Comparison of ENCODE assay signal across 8 mouse cellular contexts in the genomic region with DNA sequence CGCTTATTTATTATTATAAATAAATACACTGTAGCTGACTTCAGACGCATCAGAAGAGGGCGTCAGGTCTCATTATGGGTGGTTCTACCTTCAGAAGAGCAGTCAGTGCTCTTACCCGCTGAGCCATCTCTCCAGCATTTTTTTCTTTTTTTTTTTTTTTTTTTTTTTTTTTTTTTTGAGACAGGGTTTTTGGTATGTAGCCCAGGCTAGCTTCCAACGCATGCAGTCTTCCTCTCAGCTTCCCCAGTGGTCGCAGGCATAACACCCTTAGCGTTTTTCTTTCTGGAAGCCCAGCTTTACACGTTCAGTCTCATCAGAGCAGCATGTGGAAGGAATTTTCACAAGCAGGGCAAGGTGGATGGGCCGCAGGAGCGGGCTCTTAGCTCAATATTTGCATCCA. TPM values are rescaled to one million over a fixed set of nuclear protein-coding genes. Genes with fewer than 3 reads are reported as not detected.
DNase-seq lines count a peak whose midpoint lies in the region; ATAC-seq and TF ChIP-seq lines count a peak whose summit lies in the region.

No protein-coding gene starts in this region.

- peaks cover 9% of the 10 kb centered on the region; the same call in 1 of the 2 replicates for H3K4me1 ChIP-seq in kidney, adult 2 months (ENCODE audit: control insufficient read depth, insufficient read depth, low read length)
- peaks cover 21% of the 10 kb centered on the region for H3K4me1 ChIP-seq in hindbrain, postnatal 0 days (ENCODE audit: insufficient read depth, low read length)
- H3K4me1 ChIP-seq in midbrain, embryonic 15.5 days, result peaks cover 34% of the 10 kb centered on the region

- 36% methylated on average over 10 of the region's 10 CpGs for WGBS in kidney, adult 2 months
- WGBS in hindbrain, postnatal 0 days, result 30% methylated on average over 10 of the region's 10 CpGs
- WGBS in midbrain, embryonic 15.5 days, result 33% methylated on average over 10 of the region's 10 CpGs

- peaks cover 3% of the 10 kb centered on the region; the same call in 1 of the 2 replicates for H3K27me3 ChIP-seq in kidney, adult 2 months (replicated peaks; ENCODE audit: control insufficient read depth, insufficient read depth, low read length)
- H3K27me3 ChIP-seq in hindbrain, postnatal 0 days (ENCODE audit: insufficient read depth, low read length), result no peaks in the 10 kb centered on the region
- no peaks in the 10 kb centered on the region for H3K27me3 ChIP-seq in midbrain, embryonic 15.5 days (replicated peaks)

- TF ChIP-seq CTCF in kidney, adult 2 months (conservative IDR thresholded peaks at IDR 0.05; ENCODE audit: insufficient read depth, insufficient read length, low read depth, low read length), result no peak
- no peak for TF ChIP-seq CTCF in hindbrain, postnatal 0 days (IDR thresholded peaks at IDR 0.05; ENCODE audit: low read depth)

- peak overlapping the region; percentile 89 for H3K4me2 ChIP-seq in hindbrain, postnatal 0 days (ENCODE audit: low read depth, low read length)
- H3K4me2 ChIP-seq in midbrain, embryonic 15.5 days, result peak overlapping the region; percentile 80

- no peak for TF ChIP-seq POLR2A in kidney, adult 2 months (IDR thresholded peaks at IDR 0.05; ENCODE audit: low read depth, low read length)

- no peak overlapping the region for H3K27ac ChIP-seq in kidney, adult 2 months (ENCODE audit: insufficient read depth, low read depth, low read length)
- no peak overlapping the region for H3K27ac ChIP-seq in hindbrain, postnatal 0 days
- H3K27ac ChIP-seq in midbrain, embryonic 15.5 days, result peak overlapping the region; percentile 74

- no peak overlapping the region for H3K9ac ChIP-seq in hindbrain, postnatal 0 days (replicated peaks; ENCODE audit: low read length)
- peak overlapping the region; percentile 83; the same call in 1 of the 2 replicates for H3K9ac ChIP-seq in midbrain, embryonic 15.5 days

- 0 out of 2 replicates have a peak overlapping the region, but pooled peaks have one; percentile 4 for H3K4me3 ChIP-seq in kidney, adult 2 months (ENCODE audit: insufficient read depth, low read depth, low read length)
- H3K4me3 ChIP-seq in hindbrain, postnatal 0 days (ENCODE audit: low read length), result peak overlapping the region; percentile 57
- peak overlapping the region; percentile 64 for H3K4me3 ChIP-seq in midbrain, embryonic 15.5 days

- no peak for DNase-seq in kidney, adult 2 months
- no peak for DNase-seq in kidney, adult 9 months
- no peak for DNase-seq in hindbrain, postnatal 0 days (ENCODE audit: low spot score)
- DNase-seq in left cerebral cortex, adult 11 months (ENCODE audit: low spot score), result no peak
- no peak for DNase-seq in adrenal gland, adult 8-10 months
- no peak for DNase-seq in left cerebral cortex, adult 18-20 months (ENCODE audit: low spot score in 2 of 2)

- 0 out of 2 replicates have a peak, but pooled peaks have one; percentile 5 for ATAC-seq in common myeloid progenitor, adult 5-6 weeks (replicated peaks; ENCODE audit: low read depth, poor library complexity, severe bottlenecking)
- ATAC-seq in hindbrain, postnatal 0 days, result peak; percentile 1; the same call in 1 of the 2 replicates
- ATAC-seq in midbrain, embryonic 15.5 days (replicated peaks), result no peak

- no peaks in the 10 kb centered on the region for H3K36me3 ChIP-seq in kidney, adult 2 months (ENCODE audit: control insufficient read depth, insufficient read depth, low read length)
- peaks cover 11% of the 10 kb centered on the region; the same call in 1 of the 2 replicates for H3K36me3 ChIP-seq in hindbrain, postnatal 0 days (ENCODE audit: insufficient read depth, low read length)
- peaks cover 4% of the 10 kb centered on the region; the same call in 1 of the 2 replicates for H3K36me3 ChIP-seq in midbrain, embryonic 15.5 days (replicated peaks)

- no peaks in the 10 kb centered on the region for H3K9me3 ChIP-seq in hindbrain, postnatal 0 days (ENCODE audit: low read length)
- no peaks in the 10 kb centered on the region for H3K9me3 ChIP-seq in midbrain, embryonic 15.5 days

RNA-seq across cellular contexts. Expression of gene Gas8, which starts 0.5 kb away (rescaled TPM):
- polyA plus RNA-seq in kidney, adult 2 months (2012; rRNA removed), result 8.4 and 9.3 TPM in 2 replicates
- total RNA-seq in common myeloid progenitor, adult 5-6 weeks (2017), result 10.3 and 16.7 TPM in 2 replicates
- total RNA-seq in hindbrain, postnatal 0 days (2014; rRNA removed), result 16.3 TPM in 2 replicates
- 36.4 and 36.8 TPM in 2 replicates for polyA plus RNA-seq in hindbrain, postnatal 0 days (2015; fragmentation: Nextera tagmentation; extraction: Ambion mirVana)
- polyA plus RNA-seq in midbrain, embryonic 15.5 days (2015; fragmentation: Nextera tagmentation; extraction: Ambion mirVana), result 44.4 and 45.6 TPM in 2 replicates
- 10 to 100 TPM; 10.7 to 26.2 (median 15.4) TPM for total RNA-seq in adrenal gland, adult 8-10 months (2022)
- total RNA-seq in left cerebral cortex, adult 18-20 months (2021), result 10 to 100 TPM; 24.8 to 29.6 TPM

RNA-seq across cellular contexts. Expression of gene Dbndd1, which starts 2.9 kb away (rescaled TPM):
- polyA plus RNA-seq in kidney, adult 2 months (2012; rRNA removed), result 0.05 and 0.19 TPM in 2 replicates
- not detected in 2 replicates for total RNA-seq in common myeloid progenitor, adult 5-6 weeks (2017)
- total RNA-seq in hindbrain, postnatal 0 days (2014; rRNA removed), result 76.0 and 95.7 TPM in 2 replicates
- polyA plus RNA-seq in hindbrain, postnatal 0 days (2015; fragmentation: Nextera tagmentation; extraction: Ambion mirVana), result 51.1 and 54.2 TPM in 2 replicates
- polyA plus RNA-seq in midbrain, embryonic 15.5 days (2015; fragmentation: Nextera tagmentation; extraction: Ambion mirVana), result 106 and 107 TPM in 2 replicates
- 1 to 10 TPM in 1 of 4 experiments, under 1 TPM in 3; 0.21 to 1.2 (median 0.59) TPM for total RNA-seq in adrenal gland, adult 8-10 months (2022)
- total RNA-seq in left cerebral cortex, adult 18-20 months (2021), result 10 to 100 TPM; 15.9 to 18.3 TPM

RNA-seq across cellular contexts. Expression of gene Afg3l1, which starts 40.5 kb away (rescaled TPM):
- polyA plus RNA-seq in kidney, adult 2 months (2012; rRNA removed), result 36.5 and 38.7 TPM in 2 replicates
- total RNA-seq in common myeloid progenitor, adult 5-6 weeks (2017), result 20.2 and 22.6 TPM in 2 replicates
- 16.6 and 26.7 TPM in 2 replicates for total RNA-seq in hindbrain, postnatal 0 days (2014; rRNA removed)
- polyA plus RNA-seq in hindbrain, postnatal 0 days (2015; fragmentation: Nextera tagmentation; extraction: Ambion mirVana), result 45.6 and 49.6 TPM in 2 replicates
- polyA plus RNA-seq in midbrain, embryonic 15.5 days (2015; fragmentation: Nextera tagmentation; extraction: Ambion mirVana), result 52.6 and 59.0 TPM in 2 replicates
- total RNA-seq in adrenal gland, adult 8-10 months (2022), result 10 to 100 TPM; 69.7 to 99.4 (median 85.1) TPM
- total RNA-seq in left cerebral cortex, adult 18-20 months (2021), result 10 to 100 TPM; 26.8 to 32.8 TPM

Comparison
In these comparisons a context has a peak if more than half of its experiments do, and no peak if none do; other contexts are left out.
1. H3K4me3 ChIP-seq: peak in every context shown above with its lines; median percentile 64 in midbrain, embryonic 15.5 days; 57 in hindbrain, postnatal 0 days; 4 in kidney, adult 2 months.
2. RNA of gene Dbndd1, which starts 2.9 kb away (total RNA-seq): 76.0 to 95.7 TPM in hindbrain, postnatal 0 days and 15.9 to 18.3 TPM in left cerebral cortex, adult 18-20 months; 0.21 to 1.2 TPM in adrenal gland, adult 8-10 months and not detected in common myeloid progenitor, adult 5-6 weeks; every median in the first group is over 4 times any median in the second.